Mouse (Mus musculus) liver, postnatal 0 days (tissue): ENCODE measurements around the gene Gli2.

Experiments
- CTCF ChIP-seq: sonication (generic); IDR thresholded peaks from 2 replicates; pipeline ENCODE4 v1.5.1; 2016; ENCODE audit warnings: antibody characterized with exemption, low read depth
- EP300 ChIP-seq: IDR thresholded peaks from 2 replicates; pipeline ENCODE4 v1.6.1; 2016; ENCODE audit warnings: antibody characterized with exemption, low read depth, mild to moderate bottlenecking

GRCm38 (mm10) chr1:118994482-118995105, 58.8 kb downstream of the Gli2 start:
- no peak for TF ChIP-seq CTCF
- TF ChIP-seq EP300 = no peak
